Mouse (Mus musculus) right cerebral cortex, postnatal 10 days (tissue): ENCODE measurements around the gene Gata1.
"Not testable (repeated sequence)": the region's sequence is repeated elsewhere in the genome, so short reads cannot be mapped to it uniquely, and the experiment has no call there.

Experiments used
- DNase-seq, 2 experiments: peaks; one replicate each; pipeline ENCODE4 v3.0.0; 2021; ENCODE audit warnings: low spot score in 2 of 2

Gata1 gene

DNA sequence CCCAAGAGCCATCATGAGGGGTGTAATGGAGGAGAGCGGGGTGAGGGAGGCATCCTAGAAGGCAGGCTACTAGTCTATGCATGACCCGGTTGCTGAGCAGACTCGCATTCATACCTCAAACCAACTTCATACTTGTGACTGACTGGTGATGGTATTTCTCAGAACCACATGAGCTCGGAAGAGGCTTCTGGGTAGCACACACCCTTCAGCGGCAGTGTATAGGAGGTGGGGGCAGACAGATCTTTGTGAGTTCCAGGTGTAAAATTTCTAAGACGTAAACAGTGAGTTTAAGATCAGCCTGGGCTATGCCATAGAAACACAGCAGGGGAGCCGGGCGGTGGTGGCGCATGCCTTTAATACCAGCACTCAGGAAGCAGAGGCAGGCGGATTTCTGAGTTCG is at the start of gene Gata1:
Gene Gata1, minus strand, starts transcription at position 180 of the 400 bp plus-strand sequence.
- DNase-seq, result no peak

DNA sequence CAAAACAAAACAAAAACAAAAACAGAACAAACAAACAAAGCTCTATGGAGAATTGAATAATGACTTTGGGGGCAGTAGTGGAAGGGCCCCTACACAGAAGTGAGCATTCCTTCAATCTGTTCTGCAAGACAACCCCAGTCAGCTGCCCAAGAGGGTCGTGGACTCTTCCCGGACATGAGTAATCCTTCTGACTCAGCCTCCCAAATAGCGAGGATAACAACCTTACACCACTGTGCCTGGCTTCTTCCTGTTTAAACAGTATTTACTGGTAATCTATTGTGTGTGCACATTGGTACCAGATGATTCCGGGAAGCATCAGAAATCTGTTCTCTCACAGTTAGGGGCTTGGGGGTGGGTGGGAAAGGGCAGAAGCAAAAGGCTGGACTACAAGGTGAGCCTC is 48.9 kb upstream of the Gata1 start:
- no peak for DNase-seq

DNA sequence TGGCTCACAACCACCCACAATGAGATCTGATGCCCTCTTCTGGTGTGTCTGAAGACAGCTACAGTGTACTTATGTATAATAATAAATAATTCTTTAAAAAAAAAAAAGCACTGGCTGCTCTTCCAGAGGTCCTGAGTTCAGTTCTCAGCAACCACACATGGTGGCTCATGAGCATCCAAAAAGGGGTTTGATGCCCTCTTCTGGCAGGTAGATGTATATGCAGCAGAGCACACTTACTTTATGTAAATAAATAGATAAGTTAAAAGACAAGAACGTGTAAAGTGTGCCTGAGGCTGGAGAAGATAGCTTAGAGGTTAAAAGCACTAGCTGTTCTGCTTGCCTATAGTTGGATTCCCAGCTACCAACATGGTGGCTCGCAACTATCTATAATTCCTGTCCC is 46.9 kb upstream of the Gata1 start:
- DNase-seq, result no peak

- DNase-seq, result no peak
Observed at GRCm38 (mm10) chrX:8020111-8020778, 42.4 kb upstream of the Gata1 start.

- no peak for DNase-seq
Observed at GRCm38 (mm10) chrX:8018286-8018685, 40.4 kb upstream of the Gata1 start, which contains the start of gene Glod5. TSS of gene Glod5 (minus strand) at chrX:8018492.

GRCm38 (mm10) chrX:8017142-8017541 is 39.3 kb upstream of the Gata1 start:
- DNase-seq, result peak in 1 of 2 experiments; percentile 24

DNA sequence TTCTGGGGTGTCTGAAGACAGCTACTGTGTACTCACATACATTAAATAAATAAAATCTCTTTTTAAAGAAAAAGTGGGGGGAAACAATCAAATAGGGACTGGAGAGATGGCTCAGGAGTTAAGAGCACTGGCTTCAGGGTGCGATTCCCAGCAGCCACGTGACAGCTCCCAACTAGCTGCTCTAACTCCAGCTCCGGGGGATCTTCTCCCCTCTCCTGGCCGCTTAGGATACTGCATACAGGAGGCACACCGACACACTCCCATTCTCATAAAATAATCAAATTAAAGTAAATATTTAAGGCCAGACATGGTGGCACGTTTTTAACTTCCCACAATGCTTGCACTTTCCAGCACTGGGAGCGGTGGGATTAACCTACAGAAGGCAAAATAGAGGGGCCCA is 37.8 kb upstream of the Gata1 start:
- not testable (repeated sequence) for DNase-seq

- DNase-seq, result no peak
Observed at GRCm38 (mm10) chrX:8013569-8014314, 35.9 kb upstream of the Gata1 start.

DNA sequence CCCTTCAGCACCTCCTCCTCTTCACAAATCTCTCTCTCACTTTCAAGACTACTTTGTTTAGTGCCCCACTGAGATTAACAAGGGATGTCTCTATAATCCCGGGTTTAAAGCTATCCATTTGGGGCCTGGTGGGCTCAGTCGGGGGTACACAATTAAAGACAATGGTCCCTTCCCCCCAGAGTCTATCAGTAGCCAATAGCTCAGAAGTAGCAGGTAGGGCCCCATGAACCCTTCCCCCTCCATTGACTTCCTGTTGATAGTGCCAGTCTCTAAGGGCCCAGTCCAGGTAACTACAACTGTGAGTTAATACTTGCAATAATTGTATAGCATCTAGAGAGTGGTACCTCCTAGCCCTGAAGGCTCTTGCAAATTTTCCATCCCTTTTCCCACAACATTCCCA is 35.3 kb upstream of the Gata1 start:
- DNase-seq, result no peak

GRCm38 (mm10) chrX:8009356-8009755 is 31.5 kb upstream of the Gata1 start:
- DNase-seq, result not testable (repeated sequence)

- DNase-seq, result no peak
Observed at GRCm38 (mm10) chrX:8008543-8008942, 30.7 kb upstream of the Gata1 start.

- no peak for DNase-seq
Observed at GRCm38 (mm10) chrX:8002971-8003370, 25.1 kb upstream of the Gata1 start.

GRCm38 (mm10) chrX:8002001-8002400 is 24.1 kb upstream of the Gata1 start:
- no peak for DNase-seq

GRCm38 (mm10) chrX:8000546-8001192 is 22.8 kb upstream of the Gata1 start:
- DNase-seq, result no peak

GRCm38 (mm10) chrX:7993068-7993735 is 15.3 kb upstream of the Gata1 start:
- no peak for DNase-seq

DNA sequence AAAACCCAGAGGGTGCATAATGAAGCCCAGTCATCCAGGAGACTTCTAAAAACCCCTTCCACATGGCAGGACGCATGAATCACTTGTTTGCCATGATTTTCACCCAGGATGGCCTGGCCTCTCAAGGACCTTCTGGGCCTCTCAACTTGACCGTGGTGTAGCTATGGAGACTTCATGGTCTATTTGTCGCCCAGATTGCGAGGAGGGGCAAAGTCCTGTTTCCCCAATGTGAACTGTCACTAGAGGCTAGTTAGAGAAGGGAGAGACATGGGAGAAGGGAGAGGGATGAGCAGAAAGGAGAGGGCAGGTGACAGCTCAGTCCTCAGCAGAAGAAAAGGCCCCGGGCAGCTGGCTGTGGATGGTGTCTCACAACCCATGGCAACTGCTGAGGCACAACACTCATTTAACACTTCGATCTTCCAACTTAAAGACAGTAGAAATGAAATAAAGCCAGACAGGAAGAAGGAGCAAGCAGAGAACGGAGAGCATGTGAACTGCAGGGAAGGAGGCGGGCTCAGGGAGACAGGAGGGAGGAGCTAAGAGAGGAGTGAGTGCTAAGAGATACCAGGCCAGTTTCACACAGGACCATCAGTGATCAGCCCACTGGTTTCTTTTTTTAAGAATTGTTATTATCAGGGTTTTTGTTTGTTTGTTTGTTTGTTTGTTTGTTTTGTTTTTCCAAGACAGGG is 14.7 kb upstream of the Gata1 start:
- DNase-seq, result no peak

DNA sequence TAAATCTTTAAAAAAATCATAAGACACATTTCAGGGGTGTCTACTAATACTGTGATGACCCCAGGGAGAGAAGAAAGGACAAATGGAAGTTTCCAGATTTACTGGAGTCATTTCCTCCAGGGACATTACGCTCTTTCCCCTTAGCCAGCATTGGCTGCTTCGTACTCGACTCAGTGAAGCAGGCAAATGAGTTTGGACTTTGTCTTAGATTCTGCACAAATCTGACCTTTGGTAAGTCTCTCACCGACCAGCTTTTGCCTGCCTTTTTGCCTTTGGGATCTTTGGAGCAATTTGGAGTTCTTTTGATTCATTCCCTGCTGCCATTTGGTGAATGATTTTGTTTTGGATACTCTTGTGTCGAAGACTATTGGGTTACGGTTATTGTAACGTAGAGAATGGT is 3.5 kb upstream of the Gata1 start:
- DNase-seq, result no peak

- DNase-seq, result no peak
Observed at GRCm38 (mm10) chrX:7971292-7971691, 6.6 kb downstream of the Gata1 start.

DNA sequence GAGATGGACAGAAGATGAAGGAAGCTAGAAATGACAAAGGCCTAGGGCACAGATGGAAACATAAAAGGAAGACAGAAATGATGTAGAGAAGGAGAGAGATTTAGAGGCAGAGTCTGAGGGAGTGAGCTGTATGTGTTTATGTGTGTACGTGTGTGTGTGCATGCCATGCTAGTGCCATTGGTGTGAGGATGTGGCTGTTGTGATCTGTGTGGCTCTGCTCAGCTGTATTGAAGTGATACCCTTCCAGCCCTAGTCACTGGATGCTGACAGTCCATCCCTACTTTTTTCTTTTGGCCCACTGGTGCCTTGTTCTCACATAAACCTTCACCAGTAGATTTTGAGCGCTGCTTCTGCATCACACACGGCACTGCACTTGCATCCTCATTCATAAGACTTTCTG is 9.0 kb downstream of the Gata1 start:
- DNase-seq, result no peak

GRCm38 (mm10) chrX:7968226-7968625 is 9.6 kb downstream of the Gata1 start:
- DNase-seq, result no peak

DNA sequence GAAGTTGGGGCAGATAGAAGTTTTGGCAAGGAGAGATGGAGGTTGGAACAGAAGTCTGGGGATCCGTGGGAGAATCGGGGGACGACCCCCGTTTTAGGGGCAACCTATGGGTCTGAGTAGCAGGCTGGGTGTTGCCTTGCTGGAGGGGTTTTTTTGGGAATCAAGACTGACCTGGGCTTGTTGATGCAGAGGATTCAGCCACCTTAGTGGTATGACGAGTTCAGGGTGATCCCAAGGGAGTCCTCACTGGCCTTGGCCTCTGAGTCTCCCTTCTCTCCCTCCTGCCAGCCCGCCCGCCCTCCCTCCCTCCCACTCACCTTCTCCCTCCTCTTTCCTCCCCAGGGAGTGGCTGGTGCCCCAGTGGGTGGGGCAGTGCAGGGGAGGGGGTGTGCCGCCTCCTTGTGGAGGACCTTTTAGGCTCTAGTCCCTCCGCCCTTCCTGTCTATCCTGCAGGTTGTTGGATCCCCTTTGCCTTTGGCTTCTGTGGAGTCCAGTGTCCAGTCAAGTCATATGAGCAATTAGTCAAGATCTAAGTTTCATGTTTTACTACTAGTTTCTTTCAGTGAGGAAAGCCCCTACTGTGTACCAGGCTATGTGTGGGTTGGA is 10.2 kb downstream of the Gata1 start:
- DNase-seq, result no peak
